ENCODE assay signal across 30 mouse cellular contexts in genomic region chr7:34975913-34976312, GRCm38 (mm10).
DNase-seq lines count a peak whose midpoint lies in the region; ATAC-seq lines count a peak whose summit lies in the region.
"Had no signal": no experiment of that assay in that cellular context is flagged by ENCODE, and none has a peak within 500 bp of the region (broad histone marks: within the 10 kb centered on the region; RNA-seq: fewer than 3 reads in every experiment).

No protein-coding gene starts in this region.

- DNase-seq in midbrain, embryonic 14.5 days: no peak
- no peak for DNase-seq in limb, embryonic 10.5 days (ENCODE audit: low spot score)
- no peak for DNase-seq in adrenal gland, postnatal 14 days
- DNase-seq: adrenal gland, adult 2 months; B cell, adult 2 months; cerebellum, adult 9-10 months; cerebellum, postnatal 36 days; forebrain, postnatal 0 days; gastrocnemius, postnatal 10 days; heart, postnatal 36 days; kidney, adult 18-20 months; kidney, postnatal 36 days; liver, embryonic 13.5 days; lung, adult 18-20 months; lung, postnatal 4 days; thymus, postnatal 4 days had no signal

- H3K9me3 ChIP-seq in midbrain, embryonic 14.5 days (ENCODE audit: control insufficient read depth, low read length): no peaks in the 10 kb centered on the region
- H3K9me3 ChIP-seq in midbrain, embryonic 15.5 days: no peaks in the 10 kb centered on the region
- no peaks in the 10 kb centered on the region for H3K9me3 ChIP-seq in hindbrain, embryonic 15.5 days
- H3K9me3 ChIP-seq in limb, embryonic 10.5 days (replicated peaks): no peaks in the 10 kb centered on the region
- no peaks in the 10 kb centered on the region for H3K9me3 ChIP-seq in neural tube, embryonic 14.5 days (ENCODE audit: control insufficient read depth, low read length)
- H3K9me3 ChIP-seq in heart, embryonic 11.5 days (replicated peaks; ENCODE audit: control insufficient read depth, low read length): no peaks in the 10 kb centered on the region
- H3K9me3 ChIP-seq: embryonic facial prominence, embryonic 13.5 days; heart, embryonic 10.5 days; limb, embryonic 15.5 days; liver, embryonic 13.5 days had no signal

- H3K27me3 ChIP-seq in midbrain, embryonic 14.5 days (ENCODE audit: control insufficient read depth, insufficient read depth, low read length): no peaks in the 10 kb centered on the region
- no peaks in the 10 kb centered on the region for H3K27me3 ChIP-seq in midbrain, embryonic 15.5 days (replicated peaks)
- no peaks in the 10 kb centered on the region for H3K27me3 ChIP-seq in hindbrain, embryonic 15.5 days
- no peaks in the 10 kb centered on the region for H3K27me3 ChIP-seq in limb, embryonic 10.5 days (ENCODE audit: low read depth, poor library complexity, severe bottlenecking)
- H3K27me3 ChIP-seq in neural tube, embryonic 14.5 days (ENCODE audit: control insufficient read depth, insufficient read depth, low read length): no peaks in the 10 kb centered on the region
- H3K27me3 ChIP-seq in heart, embryonic 11.5 days (ENCODE audit: control insufficient read depth, insufficient read depth, low read length): no peaks in the 10 kb centered on the region
- H3K27me3 ChIP-seq: embryonic facial prominence, embryonic 13.5 days; limb, embryonic 15.5 days; liver, embryonic 13.5 days; megakaryocyte, embryonic 14.5 days had no signal

- no peak overlapping the region for H3K4me2 ChIP-seq in midbrain, embryonic 14.5 days (ENCODE audit: low read length)
- H3K4me2 ChIP-seq in midbrain, embryonic 15.5 days: no peak overlapping the region
- no peak overlapping the region for H3K4me2 ChIP-seq in hindbrain, embryonic 15.5 days
- H3K4me2 ChIP-seq in neural tube, embryonic 14.5 days (ENCODE audit: low read depth, low read length): no peak overlapping the region
- no peak overlapping the region for H3K4me2 ChIP-seq in heart, embryonic 11.5 days
- H3K4me2 ChIP-seq: embryonic facial prominence, embryonic 13.5 days; limb, embryonic 15.5 days; liver, embryonic 13.5 days had no signal

- H3K4me1 ChIP-seq in midbrain, embryonic 14.5 days (ENCODE audit: control insufficient read depth, insufficient read depth, low read length): peaks cover 16% of the 10 kb centered on the region
- peaks cover 20% of the 10 kb centered on the region for H3K4me1 ChIP-seq in midbrain, embryonic 15.5 days
- peaks cover 17% of the 10 kb centered on the region for H3K4me1 ChIP-seq in hindbrain, embryonic 15.5 days (replicated peaks)
- peaks cover 60% of the 10 kb centered on the region for H3K4me1 ChIP-seq in limb, embryonic 10.5 days
- H3K4me1 ChIP-seq in neural tube, embryonic 14.5 days (ENCODE audit: control insufficient read depth, insufficient read depth, low read length): peaks cover 20% of the 10 kb centered on the region
- peaks cover 8% of the 10 kb centered on the region for H3K4me1 ChIP-seq in heart, embryonic 11.5 days (ENCODE audit: control insufficient read depth, insufficient read depth, low read length)

- WGBS in midbrain, embryonic 14.5 days: 71% methylated on average over 12 of the region's 12 CpGs
- 66% methylated on average over 12 of the region's 12 CpGs for WGBS in midbrain, embryonic 15.5 days
- 55% methylated on average over 12 of the region's 12 CpGs for WGBS in hindbrain, embryonic 15.5 days
- 84% methylated on average over 12 of the region's 12 CpGs for WGBS in limb, embryonic 10.5 days
- 39% methylated on average over 12 of the region's 12 CpGs for WGBS in neural tube, embryonic 14.5 days
- 88% methylated on average over 12 of the region's 12 CpGs for WGBS in heart, embryonic 11.5 days (ENCODE audit: insufficient replicate concordance)

- H3K9ac ChIP-seq in midbrain, embryonic 14.5 days (replicated peaks; ENCODE audit: low read length): no peak overlapping the region
- H3K9ac ChIP-seq in midbrain, embryonic 15.5 days: no peak overlapping the region
- H3K9ac ChIP-seq in hindbrain, embryonic 15.5 days: no peak overlapping the region
- no peak overlapping the region for H3K9ac ChIP-seq in neural tube, embryonic 14.5 days (replicated peaks; ENCODE audit: low read depth, low read length)
- no peak overlapping the region for H3K9ac ChIP-seq in heart, embryonic 11.5 days (ENCODE audit: low read depth, low read length)
- H3K9ac ChIP-seq: embryonic facial prominence, embryonic 13.5 days; forebrain, postnatal 0 days; limb, embryonic 15.5 days; liver, embryonic 13.5 days had no signal

- peak overlapping the region; percentile 52; the same call in 1 of the 2 replicates for H3K27ac ChIP-seq in midbrain, embryonic 14.5 days (replicated peaks; ENCODE audit: low read depth, low read length)
- no peak overlapping the region for H3K27ac ChIP-seq in midbrain, embryonic 15.5 days
- peak overlapping the region; percentile 49; the same call in 1 of the 2 replicates for H3K27ac ChIP-seq in hindbrain, embryonic 15.5 days (replicated peaks)
- H3K27ac ChIP-seq in limb, embryonic 10.5 days: peak overlapping the region; percentile 26; the same call in 1 of the 2 replicates
- no peak overlapping the region; the same call in 1 of the 2 replicates for H3K27ac ChIP-seq in neural tube, embryonic 14.5 days (ENCODE audit: low read depth, low read length)
- no peak overlapping the region for H3K27ac ChIP-seq in heart, embryonic 11.5 days (ENCODE audit: low read depth, low read length)
- H3K27ac ChIP-seq: embryonic facial prominence, embryonic 13.5 days; forebrain, embryonic 10.5 days; heart, embryonic 10.5 days; layer of hippocampus, adult 2 months; left cerebral cortex, adult 2 months; limb, embryonic 15.5 days; liver, embryonic 13.5 days had no signal

- no peak overlapping the region for H3K4me3 ChIP-seq in midbrain, embryonic 14.5 days (replicated peaks; ENCODE audit: low read depth, low read length)
- no peak overlapping the region for H3K4me3 ChIP-seq in midbrain, embryonic 15.5 days
- H3K4me3 ChIP-seq in hindbrain, embryonic 15.5 days: no peak overlapping the region
- H3K4me3 ChIP-seq in limb, embryonic 10.5 days: no peak overlapping the region
- no peak overlapping the region for H3K4me3 ChIP-seq in neural tube, embryonic 14.5 days (ENCODE audit: low read depth, low read length)
- no peak overlapping the region for H3K4me3 ChIP-seq in heart, embryonic 11.5 days (ENCODE audit: low read depth, low read length)
- H3K4me3 ChIP-seq: embryonic facial prominence, embryonic 13.5 days; forebrain, embryonic 10.5 days; heart, embryonic 10.5 days; layer of hippocampus, adult 2 months; left cerebral cortex, adult 2 months; limb, embryonic 15.5 days; liver, embryonic 13.5 days; megakaryocyte, embryonic 14.5 days had no signal

- 0 out of 2 replicates have a peak, but pooled peaks cover 1% of the 10 kb centered on the region for H3K36me3 ChIP-seq in midbrain, embryonic 14.5 days (ENCODE audit: control insufficient read depth, insufficient read depth, low read length)
- H3K36me3 ChIP-seq in midbrain, embryonic 15.5 days (replicated peaks): no peaks in the 10 kb centered on the region
- H3K36me3 ChIP-seq in hindbrain, embryonic 15.5 days: no peaks in the 10 kb centered on the region
- peaks cover 2% of the 10 kb centered on the region; the same call in 1 of the 2 replicates for H3K36me3 ChIP-seq in limb, embryonic 10.5 days
- H3K36me3 ChIP-seq in neural tube, embryonic 14.5 days (ENCODE audit: control insufficient read depth, insufficient read depth, low read length): no peaks in the 10 kb centered on the region
- no peaks in the 10 kb centered on the region; the same call in 1 of the 2 replicates for H3K36me3 ChIP-seq in heart, embryonic 11.5 days (ENCODE audit: control insufficient read depth, insufficient read depth, low read length)

- ATAC-seq in midbrain, embryonic 14.5 days (ENCODE audit: low FRiP score, low TSS enrichment): no peak
- ATAC-seq in midbrain, embryonic 15.5 days (replicated peaks): no peak; the same call in 1 of the 2 replicates
- ATAC-seq in hindbrain, embryonic 15.5 days (ENCODE audit: low FRiP score, low read depth): peak; percentile 36; the same call in 1 of the 2 replicates
- ATAC-seq in neural tube, embryonic 14.5 days (ENCODE audit: low read depth): peak; percentile 55
- ATAC-seq in heart, embryonic 11.5 days (replicated peaks; ENCODE audit: insufficient number of reproducible peaks, low FRiP score, low TSS enrichment): no peak
- ATAC-seq: activated CD4-positive, CD25-positive, alpha-beta regulatory T cell, adult 4 months; forebrain, postnatal 0 days; inflammation-experienced regulatory T-cells, adult 6 months; lung, postnatal 0 days had no signal

Comparison
In these comparisons a context has a peak if more than half of its experiments do, and no peak if none do; other contexts are left out.
1. H3K27ac ChIP-seq: peak in midbrain, embryonic 14.5 days (single experiment), hindbrain, embryonic 15.5 days (single experiment) and limb, embryonic 10.5 days (single experiment); none in midbrain, embryonic 15.5 days (single experiment), neural tube, embryonic 14.5 days (single experiment) and heart, embryonic 11.5 days (single experiment).
2. ATAC-seq: peak in hindbrain, embryonic 15.5 days (single experiment) and neural tube, embryonic 14.5 days (single experiment); none in midbrain, embryonic 14.5 days (single experiment), midbrain, embryonic 15.5 days (single experiment) and heart, embryonic 11.5 days (single experiment).